Mouse (Mus musculus) hindbrain, postnatal 0 days (tissue): ENCODE results near the gene Fam208a. TPM values are rescaled to one million over a fixed set of nuclear protein-coding genes. Genes with fewer than 3 reads are reported as not detected.

Source experiments
- ATAC-seq: fragments of 200-750 bp; cut with Nextera tagmentation; 2 replicates; pipeline ENCODE4 v1.8.0; 2017; ENCODE audit warnings: mild to moderate bottlenecking, moderate TSS enrichment, moderate library complexity
- DNase-seq: peaks from one replicate; pipeline ENCODE4 v3.0.0-alpha.2; 2015; ENCODE audit warnings: low spot score
- H3K27ac ChIP-seq: fragments of 300-500 bp; sonication (generic); 2 replicates; pipeline ENCODE4 v1.5.1; 2014; ENCODE audit warnings: mild to moderate bottlenecking
- H3K27me3 ChIP-seq: fragments of 300-500 bp; sonication (generic); 2 replicates; pipeline ENCODE4 v1.6.1; 2014; ENCODE audit warnings: low read length, mixed read lengths; ENCODE audit not compliant: insufficient read depth
- H3K36me3 ChIP-seq: fragments of 300-500 bp; sonication (generic); 2 replicates; pipeline ENCODE4 v1.6.1; 2014; ENCODE audit warnings: low read length, mixed read lengths; ENCODE audit not compliant: insufficient read depth
- H3K4me1 ChIP-seq: fragments of 300-500 bp; sonication (generic); 2 replicates; pipeline ENCODE4 v1.6.1; 2014; ENCODE audit warnings: antibody characterized with exemption, low read length, mixed read lengths; ENCODE audit not compliant: insufficient read depth
- H3K4me2 ChIP-seq: fragments of 300-500 bp; sonication (generic); 2 replicates; pipeline ENCODE4 v1.6.1; 2014; ENCODE audit warnings: low read depth, mild to moderate bottlenecking, low read length, moderate library complexity, mixed read lengths
- H3K4me3 ChIP-seq: fragments of 300-500 bp; sonication (generic); 2 replicates; pipeline ENCODE4 v1.5.1; 2014; ENCODE audit warnings: low read length
- H3K9ac ChIP-seq: fragments of 300-500 bp; sonication (generic); replicated peaks from 2 replicates; pipeline ENCODE4 v1.6.1; 2014; ENCODE audit warnings: mild to moderate bottlenecking, low read length, moderate library complexity, mixed read lengths
- H3K9me3 ChIP-seq: fragments of 300-500 bp; sonication (generic); 2 replicates; pipeline ENCODE4 v1.6.1; 2016; ENCODE audit warnings: low read length, mixed read lengths
- CTCF ChIP-seq: IDR thresholded peaks from 2 replicates; pipeline ENCODE4 v1.5.1; 2016; ENCODE audit warnings: antibody characterized with exemption, control low read depth, low read depth
- WGBS: fragments of 180-500 bp; shearing (Covaris S2); extraction: QIAGEN DNeasy Blood & Tissue Kit; methylation state at CpG from one replicate; pipeline ENCODE4 v1.1.7; 2014; 5-methylcytosine and 5-hydroxymethylcytosine counted together
- polyA plus RNA-seq: library from polyadenylated mRNA; unstranded; fragments of >200 nt; fragmentation: Nextera tagmentation; extraction: Ambion mirVana; gene quantifications from 2 replicates; pipeline ENCODE4 v1.2.1, GENCODE M21; 2015
- total RNA-seq: library from RNA; depleted of rRNA; stranded (reverse); fragments of >200 nt; gene quantifications from 2 replicates; pipeline ENCODE4 v1.2.3, GENCODE M21; 2014

The Fam208a gene
- total and polyA plus RNA-seq, 2 experiments from 2014 or later, result 8.2 to 24.7 TPM

DNA sequence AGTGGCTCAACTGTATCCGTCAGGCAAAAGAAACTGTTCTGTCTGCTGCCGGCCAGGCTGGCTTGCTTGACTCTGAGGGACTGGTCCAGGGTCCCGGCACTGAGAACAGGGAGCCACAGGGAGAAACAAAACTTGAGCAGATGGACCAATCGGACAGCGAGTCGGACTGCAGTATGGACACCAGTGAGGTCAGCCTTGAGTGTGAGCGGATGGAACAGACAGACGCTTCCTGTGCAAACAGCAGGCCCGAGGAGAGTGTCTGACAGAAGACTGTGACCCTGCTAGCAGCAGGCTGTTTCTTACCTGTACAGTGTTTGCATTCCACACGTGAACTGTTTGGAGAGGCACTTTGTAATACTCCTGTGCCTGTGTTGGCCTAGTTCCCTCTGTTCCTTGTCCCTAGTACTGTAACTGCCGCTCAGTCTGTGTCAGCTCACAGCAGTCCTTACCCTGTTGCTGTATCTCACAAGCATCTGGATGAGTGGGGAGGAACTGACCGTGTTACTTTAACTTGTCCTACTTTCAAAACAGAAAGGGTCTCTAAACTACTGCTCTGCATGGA lies 26.8 kb upstream of the Fam208a start:
- H3K27me3 ChIP-seq, result no peaks in the 10 kb centered on the region
- TF ChIP-seq CTCF, result no peak
- ATAC-seq, result no peak
- peaks cover 14% of the 10 kb centered on the region; the same call in 1 of the 2 replicates for H3K36me3 ChIP-seq
- H3K9ac ChIP-seq, result no peak overlapping the region
- WGBS, result 88% methylated on average over 12 of the region's 12 CpGs
- no peak overlapping the region for H3K4me3 ChIP-seq
- no peaks in the 10 kb centered on the region for H3K4me1 ChIP-seq
- H3K27ac ChIP-seq, result no peak overlapping the region
- no peaks in the 10 kb centered on the region for H3K9me3 ChIP-seq
- DNase-seq, result no peak
- no peak overlapping the region for H3K4me2 ChIP-seq

DNA sequence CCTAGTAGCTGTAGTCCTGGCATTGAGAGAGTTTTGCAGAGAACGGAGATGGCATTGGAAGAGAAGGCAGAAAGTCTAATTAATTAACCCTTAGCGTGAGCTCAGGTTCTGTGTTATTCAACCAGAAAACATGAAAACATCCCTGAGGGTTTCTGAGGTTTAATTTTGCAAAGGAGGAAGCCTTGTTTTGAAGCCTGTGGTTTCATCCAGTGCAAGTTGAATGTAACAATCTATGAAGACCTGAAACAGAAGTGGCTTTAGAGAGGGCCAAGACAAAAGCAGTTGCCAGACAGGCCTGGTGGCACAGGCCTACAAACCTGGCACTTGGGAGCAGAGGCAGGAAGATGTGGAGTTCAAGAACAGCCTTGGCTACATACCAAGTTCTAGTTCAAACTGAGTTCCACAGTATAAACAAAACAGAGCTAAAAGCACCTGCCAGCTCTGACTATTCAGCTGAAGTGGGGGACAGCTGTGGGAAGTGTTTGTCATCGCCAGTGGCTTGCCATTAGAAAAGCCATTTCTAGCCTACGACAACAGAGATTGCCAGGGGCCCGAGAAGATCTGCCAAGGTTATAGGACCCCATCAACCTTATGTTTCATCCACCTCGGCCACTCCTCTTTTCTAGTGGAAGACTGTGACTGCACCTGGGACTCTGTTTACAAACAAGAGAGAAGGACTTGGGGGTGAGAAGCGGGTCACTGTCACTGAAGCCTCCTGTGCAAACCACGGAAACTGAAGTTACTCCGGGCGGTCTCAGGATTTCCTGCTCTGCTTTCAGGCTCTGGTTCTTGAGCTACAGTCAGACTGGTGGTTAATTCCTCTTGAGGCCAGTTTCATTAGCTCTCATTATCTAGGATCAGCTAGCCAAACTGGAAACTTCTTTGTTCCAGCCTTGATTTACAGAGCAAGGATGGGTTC lies 26.0 kb upstream of the Fam208a start:
- peaks cover 14% of the 10 kb centered on the region; the same call in 1 of the 2 replicates for H3K36me3 ChIP-seq

DNA sequence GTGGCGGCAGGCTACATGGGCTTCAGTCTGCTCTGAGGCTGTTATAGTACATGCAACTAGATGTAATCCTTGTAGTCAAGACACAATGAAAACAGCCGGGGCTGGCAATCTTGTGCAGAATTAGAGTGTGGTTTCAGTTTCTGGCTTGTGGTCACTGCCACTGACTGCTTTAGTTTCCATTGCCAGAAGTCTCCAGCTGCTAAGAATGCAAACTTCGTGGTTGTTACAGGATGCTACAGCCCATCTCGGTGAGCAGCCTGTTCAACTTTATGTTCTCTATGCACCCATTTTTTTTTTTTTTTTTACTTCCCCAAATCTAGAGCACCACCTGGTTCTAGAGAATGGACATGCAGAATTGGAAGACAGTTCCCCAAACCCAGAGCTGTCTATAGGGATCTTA lies 23.2 kb upstream of the Fam208a start:
- H3K9me3 ChIP-seq, result peaks cover 4% of the 10 kb centered on the region; the same call in 1 of the 2 replicates
- no peak overlapping the region for H3K27ac ChIP-seq
- H3K36me3 ChIP-seq, result peaks cover 14% of the 10 kb centered on the region; the same call in 1 of the 2 replicates
- DNase-seq (no peak), ATAC-seq (no peak)
- 72% methylated on average over 4 of the region's 4 CpGs for WGBS
- no peak for TF ChIP-seq CTCF
- no peaks in the 10 kb centered on the region for H3K4me1 ChIP-seq
- H3K4me2 ChIP-seq, result no peak overlapping the region
- H3K27me3 ChIP-seq, result no peaks in the 10 kb centered on the region
- H3K4me3 ChIP-seq, result no peak overlapping the region
- H3K9ac ChIP-seq, result no peak overlapping the region

More for the DNA sequence above, 26.0 kb upstream of the Fam208a start:
- WGBS, result 72% methylated on average over 10 of the region's 10 CpGs
- no peaks in the 10 kb centered on the region for H3K27me3 ChIP-seq
- H3K27ac ChIP-seq, result no peak overlapping the region
- no peak overlapping the region for H3K4me2 ChIP-seq
- H3K4me1 ChIP-seq, result no peaks in the 10 kb centered on the region
- no peak overlapping the region for H3K9ac ChIP-seq
- no peak for DNase-seq
- H3K4me3 ChIP-seq, result no peak overlapping the region
- no peaks in the 10 kb centered on the region for H3K9me3 ChIP-seq
- no peak for TF ChIP-seq CTCF
- ATAC-seq, result no peak

DNA sequence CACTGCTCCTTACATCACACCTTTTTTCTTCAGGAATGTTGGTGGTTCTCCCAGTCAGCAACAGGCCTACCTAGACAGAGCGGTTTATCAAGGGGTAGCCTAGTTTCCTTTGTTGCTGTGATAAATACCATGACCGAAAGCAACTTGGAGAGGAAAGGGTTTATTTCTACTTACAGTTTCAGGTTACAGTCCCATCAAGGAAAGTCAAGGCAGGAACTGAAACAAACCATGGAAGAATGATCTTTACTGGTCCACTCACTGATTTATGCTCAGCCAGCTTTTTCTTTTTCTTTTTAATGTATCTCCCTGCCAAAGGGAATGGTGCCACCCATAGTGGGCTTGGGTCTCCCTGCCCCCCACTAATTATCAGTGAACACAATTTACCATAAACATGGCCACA lies 22.7 kb upstream of the Fam208a start:
- peaks cover 14% of the 10 kb centered on the region; the same call in 1 of the 2 replicates for H3K36me3 ChIP-seq
- WGBS, result 98% methylated on average over 2 of the region's 2 CpGs
- ATAC-seq (no peak), DNase-seq (no peak)
- no peak overlapping the region for H3K27ac ChIP-seq
- H3K4me1 ChIP-seq, result no peaks in the 10 kb centered on the region
- no peak overlapping the region for H3K9ac ChIP-seq
- no peak for TF ChIP-seq CTCF
- H3K27me3 ChIP-seq, result no peaks in the 10 kb centered on the region
- H3K4me3 ChIP-seq, result no peak overlapping the region
- H3K9me3 ChIP-seq, result peaks cover 4% of the 10 kb centered on the region; the same call in 1 of the 2 replicates
- H3K4me2 ChIP-seq, result no peak overlapping the region

DNA sequence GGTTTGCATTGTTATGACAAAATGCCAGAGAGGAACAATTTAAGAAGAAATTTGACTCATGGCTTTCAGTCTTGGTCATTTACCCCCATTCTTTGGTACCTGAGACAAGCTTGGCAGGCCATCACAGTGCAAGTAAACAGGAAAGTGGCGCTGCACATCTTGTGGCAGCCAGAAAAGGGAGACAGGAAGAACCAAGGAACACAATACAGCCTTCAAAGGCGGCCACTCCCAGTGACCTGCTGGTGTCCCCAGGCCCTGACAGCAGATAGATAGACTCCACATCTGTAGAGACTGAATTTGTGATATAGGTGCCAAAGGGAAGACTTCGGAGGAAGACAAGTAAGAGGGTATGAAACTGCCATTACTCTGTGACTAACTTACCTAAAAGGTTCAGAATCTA lies 20.4 kb upstream of the Fam208a start:
- Histone ChIP-seq H3K9me3 (peaks cover 4% of the 10 kb centered on the region; the same call in 1 of the 2 replicates), H3K27me3 (no peaks in the 10 kb centered on the region), H3K9ac (no peak overlapping the region), H3K27ac (no peak overlapping the region), H3K4me1 (no peaks in the 10 kb centered on the region), H3K4me2 (no peak overlapping the region), H3K36me3 (0 out of 2 replicates have a peak, but pooled peaks cover 7% of the 10 kb centered on the region), H3K4me3 (no peak overlapping the region)
- 94% methylated on average over 3 of the region's 3 CpGs for WGBS
- no peak for DNase-seq
- no peak for ATAC-seq
- TF ChIP-seq CTCF, result no peak

DNA sequence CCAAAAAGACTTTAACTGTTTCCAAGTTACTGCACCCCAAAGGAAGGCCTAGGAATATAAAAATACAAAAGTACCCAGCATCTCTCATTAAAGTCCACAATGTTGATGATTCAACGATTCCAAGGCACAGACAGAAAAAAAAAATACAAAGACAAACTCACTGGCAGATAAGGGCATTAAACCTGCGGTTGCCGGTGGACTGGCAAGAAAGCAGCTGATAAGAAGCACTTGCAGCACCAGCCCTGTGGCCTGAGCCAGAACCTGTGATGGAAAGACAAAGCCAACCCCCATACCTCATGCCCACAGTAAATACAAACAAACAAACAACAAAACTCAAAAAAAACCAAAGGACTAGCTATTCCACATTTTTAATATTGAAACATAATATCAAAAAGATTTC lies 19.0 kb upstream of the Fam208a start:
- ATAC-seq, result no peak
- 93% methylated on average over 3 of the region's 3 CpGs for WGBS
- H3K4me1 ChIP-seq, result no peaks in the 10 kb centered on the region

More for the DNA sequence above, 19.0 kb upstream of the Fam208a start:
- H3K27me3 ChIP-seq, result no peaks in the 10 kb centered on the region
- peaks cover 4% of the 10 kb centered on the region; the same call in 1 of the 2 replicates for H3K9me3 ChIP-seq
- no peak overlapping the region for H3K4me2 ChIP-seq
- no peaks in the 10 kb centered on the region for H3K36me3 ChIP-seq
- no peak overlapping the region for H3K9ac ChIP-seq
- TF ChIP-seq CTCF, result no peak
- H3K4me3 ChIP-seq, result no peak overlapping the region
- no peak for DNase-seq
- no peak overlapping the region for H3K27ac ChIP-seq
